Mouse (Mus musculus) ovary, postnatal 14 days (tissue): Measurements from ENCODE around the gene Tpst1.
A peak's percentile ranks its signal among the peaks of the same experiment; 100 is the strongest.

Source experiments
- DNase-seq: peaks from one replicate; pipeline ENCODE4 v3.0.0; 2022; ENCODE audit warnings: low spot score

Tpst1 gene

GRCm38 (mm10) chr5:130143977-130144333 lies 70.8 kb downstream of the Tpst1 start:
- peak; percentile 59 for DNase-seq

GRCm38 (mm10) chr5:130144334-130145312 lies 71.5 kb downstream of the Tpst1 start, which contains the start of gene Kctd7:
Kctd7 (plus strand) TSS chr5:130144861.
- DNase-seq = peak; percentile 89

- no peak for DNase-seq
Measured at GRCm38 (mm10) chr5:130145961-130146360, 72.8 kb downstream of the Tpst1 start.

GRCm38 (mm10) chr5:130149726-130150310 lies 76.7 kb downstream of the Tpst1 start:
- DNase-seq = no peak

- DNase-seq = no peak
Measured at GRCm38 (mm10) chr5:130154286-130154685, 81.2 kb downstream of the Tpst1 start.

- DNase-seq = no peak
Measured at GRCm38 (mm10) chr5:130158545-130158944, 85.4 kb downstream of the Tpst1 start.

- no peak for DNase-seq
Measured at GRCm38 (mm10) chr5:130159761-130160201, 86.7 kb downstream of the Tpst1 start.

- peak; percentile 68 for DNase-seq
Measured at GRCm38 (mm10) chr5:130163670-130164069, 90.5 kb downstream of the Tpst1 start.

- DNase-seq = no peak
Measured at GRCm38 (mm10) chr5:130165213-130165612, 92.1 kb downstream of the Tpst1 start.

- no peak for DNase-seq
Measured at GRCm38 (mm10) chr5:130169109-130169508, 96.0 kb downstream of the Tpst1 start.

GRCm38 (mm10) chr5:130170666-130171422 lies 97.7 kb downstream of the Tpst1 start:
- no peak for DNase-seq

GRCm38 (mm10) chr5:130171423-130171954 lies 98.4 kb downstream of the Tpst1 start, which contains the start of gene Rabgef1:
Rabgef1 (plus strand) TSS chr5:130171798.
- peak; percentile 89 for DNase-seq

- DNase-seq = peak; percentile 33
Measured at GRCm38 (mm10) chr5:130171956-130172601, 99.0 kb downstream of the Tpst1 start.

GRCm38 (mm10) chr5:130173012-130173411 lies 99.9 kb downstream of the Tpst1 start:
- no peak for DNase-seq

- no peak for DNase-seq
Measured at GRCm38 (mm10) chr5:130177871-130178270, 104.7 kb downstream of the Tpst1 start.

- DNase-seq = no peak
Measured at GRCm38 (mm10) chr5:130180362-130180761, 107.2 kb downstream of the Tpst1 start.

- no peak for DNase-seq
Measured at GRCm38 (mm10) chr5:130181740-130182540, 108.8 kb downstream of the Tpst1 start.

- DNase-seq = no peak
Measured at GRCm38 (mm10) chr5:130182541-130182821, 109.4 kb downstream of the Tpst1 start.

- no peak for DNase-seq
Measured at GRCm38 (mm10) chr5:130184193-130184856, 111.2 kb downstream of the Tpst1 start.

- DNase-seq = no peak
Measured at GRCm38 (mm10) chr5:130185312-130185711, 112.2 kb downstream of the Tpst1 start.
